Mouse (Mus musculus) ovary, postnatal 14 days (tissue): ENCODE measurements around the gene Gm49450.
"Not testable (repeated sequence)": the region's sequence is repeated elsewhere in the genome, so short reads cannot be mapped to it uniquely, and the experiment has no call there.

ENCODE experiments used
- DNase-seq: peaks from one replicate; pipeline ENCODE4 v3.0.0; 2022; ENCODE audit warnings: low spot score

The Gm49450 gene

GRCm38 (mm10) chr15:98985240-98985981 lies 32.1 kb upstream of the Gm49450 start:
- peak; percentile 67 for DNase-seq

GRCm38 (mm10) chr15:98984681-98985080 lies 31.3 kb upstream of the Gm49450 start:
- DNase-seq = no peak

- no peak for DNase-seq
Measured at GRCm38 (mm10) chr15:98983431-98984081, 30.2 kb upstream of the Gm49450 start.

- DNase-seq = no peak
Measured at GRCm38 (mm10) chr15:98982100-98982499, 28.7 kb upstream of the Gm49450 start.

- no peak for DNase-seq
Measured at GRCm38 (mm10) chr15:98980012-98980614, 26.8 kb upstream of the Gm49450 start.

GRCm38 (mm10) chr15:98978409-98979172 lies 25.2 kb upstream of the Gm49450 start:
- DNase-seq = no peak

- DNase-seq = peak; percentile 82
Measured at GRCm38 (mm10) chr15:98977759-98978408, 24.5 kb upstream of the Gm49450 start.

- DNase-seq = no peak
Measured at GRCm38 (mm10) chr15:98976763-98977758, 23.7 kb upstream of the Gm49450 start.

- DNase-seq = no peak
Measured at GRCm38 (mm10) chr15:98973015-98973614, 19.8 kb upstream of the Gm49450 start.

- not testable (repeated sequence) for DNase-seq
Measured at GRCm38 (mm10) chr15:98971576-98972320, 18.4 kb upstream of the Gm49450 start.

- no peak for DNase-seq
Measured at GRCm38 (mm10) chr15:98971111-98971510, 17.8 kb upstream of the Gm49450 start.

- DNase-seq = no peak
Measured at GRCm38 (mm10) chr15:98969372-98970101, 16.2 kb upstream of the Gm49450 start.

GRCm38 (mm10) chr15:98968701-98969371 lies 15.5 kb upstream of the Gm49450 start:
- peak; percentile 40 for DNase-seq

GRCm38 (mm10) chr15:98959531-98959930 lies 6.2 kb upstream of the Gm49450 start:
- no peak for DNase-seq

- no peak for DNase-seq
Measured at GRCm38 (mm10) chr15:98958901-98959420, 5.6 kb upstream of the Gm49450 start.

GRCm38 (mm10) chr15:98957475-98957874 lies 4.1 kb upstream of the Gm49450 start:
- no peak for DNase-seq

GRCm38 (mm10) chr15:98956000-98956399 lies 2.6 kb upstream of the Gm49450 start:
- DNase-seq = no peak

GRCm38 (mm10) chr15:98955324-98955723 lies 2.0 kb upstream of the Gm49450 start:
- DNase-seq = no peak
